Mouse (Mus musculus) naive thymus-derived CD4-positive, alpha-beta T cell, adult 5 months (primary cell): ENCODE measurements around the gene Zc3h13. TPM values are rescaled to one million over a fixed set of nuclear protein-coding genes. Genes with fewer than 3 reads are reported as not detected.

Experiments used
- polyA plus RNA-seq: library from polyadenylated mRNA; unstranded; fragments of 100-300 nt; shearing (Covaris generic); gene quantifications from one replicate; pipeline ENCODE4 v1.2.1, GENCODE M21; 2017

Zc3h13 gene
- polyA plus RNA-seq, result 53.9 TPM

GRCm38 (mm10) chr14:75284193-75284915 is at the start of gene Zc3h13:
TSS of gene Zc3h13 (plus strand) at chr14:75284373.

GRCm38 (mm10) chr14:75242087-75242486 is 42.1 kb upstream of the Zc3h13 start, which contains the start of gene Cpb2:
TSS of gene Cpb2 (plus strand) at chr14:75242287.

Other genes starting within 250 kb of the Zc3h13 start
- gene Lrrc63, start 153.5 kb upstream of the Zc3h13 start, polyA plus RNA-seq, result not detected
- 668 TPM for gene Lcp1, start 153.3 kb upstream of the Zc3h13 start, polyA plus RNA-seq
- not detected for gene Cpb2, start 42.1 kb upstream of the Zc3h13 start, polyA plus RNA-seq
- gene Siah3, start 171.6 kb downstream of the Zc3h13 start, polyA plus RNA-seq, result 1.1 TPM